Mouse (Mus musculus): ENCODE data around the gene Tas2r106.

Tas2r106 gene

GRCm38 (mm10) chr6:131678786-131679185, at the start of gene Tas2r106:
Gene Tas2r106 (minus strand): TSS chr6:131678886.
- no peak for DNase-seq (ENCODE audit: extremely low spot score)

DNA sequence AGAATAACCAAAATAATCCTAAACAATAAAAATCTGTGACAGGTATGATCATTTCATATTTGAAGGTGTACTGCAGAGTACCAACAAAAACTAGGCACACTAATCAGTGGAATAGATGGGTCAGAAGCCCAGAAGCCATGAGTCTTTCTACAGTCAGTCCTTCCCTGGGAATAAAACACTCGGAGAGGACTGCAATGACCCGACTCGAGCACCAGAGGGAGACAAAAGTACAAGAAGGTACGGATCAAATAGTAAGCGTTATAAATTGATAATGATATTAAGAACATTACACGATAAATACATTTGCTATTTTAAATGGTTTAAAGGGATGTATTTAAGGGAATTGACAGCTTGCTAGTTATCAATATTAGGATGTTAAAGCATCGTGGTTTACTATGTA, 34.1 kb upstream of the Tas2r106 start:
- no peak for DNase-seq (ENCODE audit: extremely low spot score)

- DNase-seq (ENCODE audit: extremely low spot score): no peak
Observed at GRCm38 (mm10) chr6:131689963-131690362, 11.3 kb upstream of the Tas2r106 start, which contains the start of gene Tas2r114. Gene Tas2r114 (minus strand): TSS chr6:131690063.

- no peak for DNase-seq (ENCODE audit: extremely low spot score)
Observed at GRCm38 (mm10) chr6:131687395-131687794, 8.7 kb upstream of the Tas2r106 start, which contains the start of gene Tas2r105. Gene Tas2r105 (minus strand): TSS chr6:131687495.

DNA sequence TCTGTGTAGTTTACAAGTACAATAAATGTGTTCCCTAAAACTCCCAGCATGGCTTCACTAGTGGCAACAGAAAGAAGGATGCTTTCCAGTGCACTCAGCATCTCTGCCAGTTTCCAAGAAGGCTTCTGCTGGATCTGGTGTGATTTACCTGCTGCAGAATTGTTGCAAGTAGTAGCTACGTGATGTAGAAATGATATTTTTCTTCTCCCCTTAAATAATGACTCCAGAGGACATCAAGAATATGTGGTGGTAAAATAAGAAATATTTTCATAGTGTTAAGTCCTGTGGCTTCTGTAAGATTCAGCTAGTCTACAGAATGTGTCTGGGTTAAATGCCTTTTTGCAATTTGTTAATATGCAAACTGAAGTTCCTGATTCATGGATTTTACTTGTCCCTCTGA, 7.0 kb upstream of the Tas2r106 start, which contains the start of gene Tas2r104:
Tas2r104 (minus strand) TSS at position 101 of the 400 bp plus-strand sequence.
- no peak for DNase-seq (ENCODE audit: extremely low spot score)

- DNase-seq (ENCODE audit: extremely low spot score): no peak
Observed at GRCm38 (mm10) chr6:131660049-131660448, 18.6 kb downstream of the Tas2r106 start, which contains the start of gene Tas2r107. Gene Tas2r107 (minus strand): TSS chr6:131660149.

DNA sequence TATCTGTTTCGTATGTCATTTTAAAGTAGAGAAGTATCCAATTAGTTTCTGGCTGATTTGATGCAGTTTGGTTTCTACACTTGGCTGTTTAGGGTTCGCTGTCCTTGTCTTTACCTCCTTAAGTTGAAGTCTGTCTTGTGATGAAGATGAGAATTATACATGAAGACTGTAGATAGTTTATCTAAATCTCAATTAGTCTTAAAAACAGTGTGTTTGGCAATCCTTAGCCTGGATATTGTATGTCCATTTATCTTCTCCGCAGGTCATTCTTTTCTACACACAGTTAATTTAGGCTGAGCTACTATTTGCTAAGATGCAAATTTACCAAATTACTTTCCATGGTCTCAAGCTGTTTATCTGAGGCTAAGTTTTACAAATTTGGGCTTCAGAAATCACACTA, 47.9 kb downstream of the Tas2r106 start, which contains the start of gene Tas2r130:
Tas2r130 (minus strand) TSS at position 101 of the 400 bp plus-strand sequence.
- no peak for DNase-seq (ENCODE audit: extremely low spot score)
